Mouse (Mus musculus) lung, adult 2 months (tissue): Measurements from ENCODE around the gene Cryzl2.

Source experiments
- CTCF ChIP-seq: fragments of 200-500 bp; IDR thresholded peaks from 2 replicates; pipeline ENCODE4 v1.5.1; 2011; ENCODE audit warnings: mild to moderate bottlenecking, low read length, control low read depth; ENCODE audit not compliant: insufficient read depth
- POLR2A ChIP-seq: fragments of 200-500 bp; IDR thresholded peaks from 2 replicates; pipeline ENCODE4 v1.6.1; 2011; ENCODE audit warnings: low read depth, mild to moderate bottlenecking, control low read depth, low read length, borderline replicate concordance; ENCODE audit errors: extremely low read depth

GRCm38 (mm10) chr1:157516838-157517808, 58.7 kb downstream of the Cryzl2 start:
- TF ChIP-seq POLR2A (no peak), CTCF (no peak)
